Mouse (Mus musculus) lung, embryonic 15.5 days (tissue): Measurements from ENCODE around the gene Srsf3. TPM values are rescaled to one million over a fixed set of nuclear protein-coding genes. Genes with fewer than 3 reads are reported as not detected.
A peak's percentile ranks its signal among the peaks of the same experiment; 100 is the strongest.
"Not testable (repeated sequence)": the region's sequence is repeated elsewhere in the genome, so short reads cannot be mapped to it uniquely, and the experiment has no call there.

ENCODE experiments used
- ATAC-seq: fragments of 200-750 bp; cut with Nextera tagmentation; 2 replicates; pipeline ENCODE4 v1.8.0; 2017; ENCODE audit warnings: moderate number of reproducible peaks, borderline replicate concordance; ENCODE audit not compliant: low FRiP score, low TSS enrichment; ENCODE audit errors: extremely low read depth
- H3K27ac ChIP-seq: fragments of 300-500 bp; sonication (generic); 2 replicates; pipeline ENCODE4 v1.5.1; 2015; ENCODE audit warnings: moderate library complexity, mild to moderate bottlenecking, inconsistent platforms
- H3K27me3 ChIP-seq: fragments of 300-500 bp; sonication (generic); 2 replicates; pipeline ENCODE4 v1.6.1; 2015; ENCODE audit warnings: inconsistent platforms
- H3K36me3 ChIP-seq: fragments of 300-500 bp; sonication (generic); 2 replicates; pipeline ENCODE4 v1.6.1; 2015; ENCODE audit warnings: inconsistent platforms
- H3K4me1 ChIP-seq: fragments of 300-500 bp; sonication (generic); 2 replicates; pipeline ENCODE4 v1.6.1; 2015; ENCODE audit warnings: inconsistent platforms
- H3K4me2 ChIP-seq: fragments of 300-500 bp; sonication (generic); 2 replicates; pipeline ENCODE4 v1.6.1; 2015; ENCODE audit warnings: inconsistent platforms, mild to moderate bottlenecking, moderate library complexity
- H3K4me3 ChIP-seq: fragments of 300-500 bp; sonication (generic); 2 replicates; pipeline ENCODE4 v1.5.1; 2015; ENCODE audit warnings: mild to moderate bottlenecking, inconsistent platforms
- H3K9ac ChIP-seq: fragments of 300-500 bp; sonication (generic); 2 replicates; pipeline ENCODE4 v1.6.1; 2015; ENCODE audit warnings: inconsistent platforms
- H3K9me3 ChIP-seq: fragments of 300-500 bp; sonication (generic); 2 replicates; pipeline ENCODE4 v1.6.1; 2016; ENCODE audit warnings: inconsistent platforms
- WGBS: fragments of 180-500 bp; shearing (Covaris S2); methylation state at CpG from one replicate; pipeline ENCODE4 v1.1.7; 2015; 5-methylcytosine and 5-hydroxymethylcytosine counted together
- polyA plus RNA-seq: library from polyadenylated mRNA; unstranded; fragments of >200 nt; fragmentation: Nextera tagmentation; extraction: Ambion mirVana; gene quantifications from 2 replicates; pipeline ENCODE4 v1.2.1, GENCODE M21; 2015

Gene Srsf3
- polyA plus RNA-seq, 1 experiment from 2014 or later: 642 TPM

DNA sequence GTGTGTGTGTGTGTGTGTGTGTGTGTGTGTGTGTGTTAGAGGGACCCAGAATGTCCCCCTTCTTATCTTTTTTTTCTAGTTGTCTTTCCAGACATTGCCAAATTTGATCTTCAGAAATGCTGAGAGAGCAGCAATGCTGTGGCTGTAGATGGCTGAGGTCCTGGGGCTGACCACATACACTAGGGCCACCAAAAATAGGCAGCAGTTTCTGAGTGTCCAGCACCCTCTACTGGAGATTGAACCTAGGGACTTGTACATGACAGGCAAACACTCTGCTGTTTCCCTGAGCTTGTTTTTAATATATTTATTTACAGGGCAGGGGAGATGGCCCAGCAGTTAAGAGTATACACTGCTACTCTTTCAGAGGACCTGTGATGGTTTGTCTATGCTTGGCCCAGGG is 12.0 kb upstream of the Srsf3 start:
- Histone ChIP-seq H3K4me2 (no peak overlapping the region), H3K9ac (no peak overlapping the region), H3K27ac (no peak overlapping the region), H3K36me3 (no peaks in the 10 kb centered on the region), H3K4me1 (peaks cover 21% of the 10 kb centered on the region), H3K4me3 (no peak overlapping the region), H3K9me3 (no peaks in the 10 kb centered on the region), H3K27me3 (no peaks in the 10 kb centered on the region)
- 0 out of 2 replicates have a peak, but pooled peaks have one; percentile 56 for ATAC-seq

DNA sequence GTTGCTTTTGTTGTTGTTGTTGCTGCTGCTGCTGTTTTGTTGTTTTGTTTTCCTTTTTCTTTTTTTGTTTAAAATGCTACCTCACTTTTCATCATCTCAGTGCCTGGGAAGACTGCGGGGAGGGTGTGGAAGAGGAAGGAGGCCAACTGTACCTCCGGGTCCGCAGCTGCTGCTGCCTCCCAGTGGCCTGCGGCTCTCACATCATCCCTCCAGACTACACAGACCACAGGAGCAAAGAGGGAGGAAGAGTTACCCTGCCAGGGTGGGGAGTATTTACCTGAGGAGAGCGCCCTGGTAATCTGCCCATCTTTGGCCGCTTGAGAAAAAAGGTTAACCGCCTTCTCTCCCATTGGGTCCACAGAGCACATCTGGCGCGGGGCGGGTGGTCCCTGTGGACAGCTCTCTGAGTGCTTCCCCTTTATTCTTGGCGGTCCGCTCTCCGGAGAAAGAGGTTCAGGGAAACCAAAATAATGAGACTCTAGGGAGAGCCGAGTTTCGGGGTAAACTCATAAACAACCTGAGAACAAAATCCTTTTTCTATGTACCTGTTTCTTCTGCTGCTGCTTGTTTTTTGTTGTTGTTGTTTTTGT is 10.1 kb upstream of the Srsf3 start:
- ATAC-seq: no peak
- Histone ChIP-seq H3K27ac (no peak overlapping the region), H3K4me3 (no peak overlapping the region), H3K9me3 (no peaks in the 10 kb centered on the region), H3K27me3 (no peaks in the 10 kb centered on the region), H3K36me3 (no peaks in the 10 kb centered on the region), H3K4me1 (peaks cover 39% of the 10 kb centered on the region), H3K9ac (no peak overlapping the region), H3K4me2 (peak overlapping the region; percentile 36)
- 23% methylated on average over 15 of the region's 15 CpGs for WGBS

DNA sequence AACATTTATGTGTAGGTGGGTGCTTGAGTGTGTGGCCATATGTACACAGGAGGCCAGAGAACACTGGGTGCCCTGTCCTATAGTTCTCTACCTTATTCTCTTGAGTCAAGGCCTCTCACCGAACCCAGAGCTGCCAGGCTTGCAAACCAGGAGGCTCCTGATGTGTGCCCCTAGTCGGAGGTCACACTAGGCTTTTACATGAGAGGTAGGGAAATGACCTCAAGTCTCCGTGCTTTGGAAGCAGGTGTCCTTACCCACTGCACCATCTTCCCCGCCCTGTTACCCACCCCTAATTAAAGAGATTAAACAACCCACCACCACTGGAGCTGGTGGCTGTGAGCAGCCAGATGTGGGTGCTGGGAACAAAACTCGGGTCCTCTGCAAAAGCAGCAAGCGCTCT is 9.1 kb upstream of the Srsf3 start:
- peaks cover 41% of the 10 kb centered on the region for H3K4me1 ChIP-seq
- H3K4me3 ChIP-seq: no peak overlapping the region
- H3K9ac ChIP-seq: no peak overlapping the region
- ATAC-seq: no peak
- H3K27ac ChIP-seq: no peak overlapping the region
- no peak overlapping the region for H3K4me2 ChIP-seq
- no peaks in the 10 kb centered on the region for H3K9me3 ChIP-seq
- no peaks in the 10 kb centered on the region for H3K27me3 ChIP-seq
- H3K36me3 ChIP-seq: no peaks in the 10 kb centered on the region
- WGBS: 87% methylated on average over 6 of the region's 6 CpGs

DNA sequence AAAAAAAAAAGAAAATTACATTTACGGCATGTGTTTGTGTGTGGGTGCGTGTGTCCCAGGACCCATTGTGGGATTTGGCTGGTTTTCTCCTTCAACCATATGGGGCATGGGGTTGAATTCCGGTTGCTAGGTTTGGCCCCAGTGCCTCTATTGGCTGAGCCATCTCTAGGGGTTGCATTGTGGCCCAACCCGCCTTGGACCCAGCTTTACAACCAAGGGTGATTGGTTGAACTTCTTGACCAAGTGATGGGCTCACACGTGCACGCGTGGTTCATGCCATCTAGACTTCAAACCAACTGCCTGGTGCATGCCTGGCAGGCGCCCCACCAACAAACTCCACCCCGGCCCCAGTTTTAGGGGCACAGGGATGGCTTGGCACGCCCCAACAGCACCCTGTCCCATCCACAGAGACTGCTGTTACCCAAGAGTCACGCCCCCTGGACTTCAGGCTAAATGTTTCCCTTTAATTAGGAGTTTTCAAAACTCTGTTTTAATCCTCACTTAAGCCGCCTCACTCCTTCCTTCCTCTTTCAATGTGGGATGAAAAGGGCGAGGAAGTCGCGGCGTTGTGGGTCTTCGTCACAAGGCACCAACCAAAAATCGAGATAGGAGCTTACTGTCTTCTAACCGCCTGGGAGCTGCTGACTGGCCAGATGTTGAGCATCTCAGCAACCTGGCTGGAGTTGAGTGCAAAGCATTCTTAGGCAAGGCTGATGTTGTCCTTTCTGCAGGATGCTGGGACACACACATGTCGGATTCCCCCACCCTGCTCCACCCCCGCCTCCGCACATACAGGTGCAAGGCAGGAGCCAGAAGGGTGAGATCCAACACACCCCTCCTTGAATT is 8.2 kb upstream of the Srsf3 start:
- 73% methylated on average over 22 of the region's 22 CpGs for WGBS
- Histone ChIP-seq H3K4me1 (peaks cover 41% of the 10 kb centered on the region), H3K9me3 (no peaks in the 10 kb centered on the region), H3K27me3 (no peaks in the 10 kb centered on the region), H3K4me2 (peak overlapping the region; percentile 6; the same call in 1 of the 2 replicates), H3K27ac (peak overlapping the region; percentile 83), H3K36me3 (no peaks in the 10 kb centered on the region), H3K9ac (no peak overlapping the region), H3K4me3 (no peak overlapping the region)
- no peak for ATAC-seq

DNA sequence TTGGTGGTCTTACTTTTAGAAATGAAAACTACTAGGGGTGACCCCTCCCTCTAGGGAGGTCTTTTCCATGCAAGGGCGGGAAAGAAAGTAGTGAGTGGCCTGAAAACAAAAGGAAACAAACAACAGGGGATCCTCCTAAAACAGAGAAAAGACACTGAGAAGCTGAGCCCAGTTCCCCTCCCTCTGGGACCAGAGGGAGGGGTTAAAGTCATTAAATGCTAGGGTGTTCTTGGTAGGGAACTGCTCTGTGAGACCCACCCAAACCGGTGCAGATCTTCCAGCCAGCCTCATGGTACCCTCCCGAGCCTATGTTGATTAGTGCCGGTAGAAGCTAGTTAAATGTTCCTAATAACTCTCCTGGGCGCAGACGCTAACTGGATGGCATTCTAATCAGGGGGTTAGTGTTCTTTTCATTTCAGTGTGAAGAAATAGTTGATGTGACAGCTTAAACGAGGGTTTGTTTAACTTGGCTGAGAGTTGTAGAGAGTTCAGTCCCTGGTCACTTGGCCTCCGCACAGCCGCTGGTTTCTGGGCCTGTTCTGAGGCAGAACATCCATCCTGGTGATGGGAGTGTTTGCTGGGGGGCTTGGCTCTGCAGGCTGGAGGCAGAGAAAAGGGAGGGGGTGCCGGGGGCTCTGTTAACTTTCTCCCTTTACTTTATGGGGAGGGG is 7.4 kb upstream of the Srsf3 start:
- 20% methylated on average over 10 of the region's 10 CpGs for WGBS
- peak overlapping the region; percentile 83 for H3K27ac ChIP-seq

DNA sequence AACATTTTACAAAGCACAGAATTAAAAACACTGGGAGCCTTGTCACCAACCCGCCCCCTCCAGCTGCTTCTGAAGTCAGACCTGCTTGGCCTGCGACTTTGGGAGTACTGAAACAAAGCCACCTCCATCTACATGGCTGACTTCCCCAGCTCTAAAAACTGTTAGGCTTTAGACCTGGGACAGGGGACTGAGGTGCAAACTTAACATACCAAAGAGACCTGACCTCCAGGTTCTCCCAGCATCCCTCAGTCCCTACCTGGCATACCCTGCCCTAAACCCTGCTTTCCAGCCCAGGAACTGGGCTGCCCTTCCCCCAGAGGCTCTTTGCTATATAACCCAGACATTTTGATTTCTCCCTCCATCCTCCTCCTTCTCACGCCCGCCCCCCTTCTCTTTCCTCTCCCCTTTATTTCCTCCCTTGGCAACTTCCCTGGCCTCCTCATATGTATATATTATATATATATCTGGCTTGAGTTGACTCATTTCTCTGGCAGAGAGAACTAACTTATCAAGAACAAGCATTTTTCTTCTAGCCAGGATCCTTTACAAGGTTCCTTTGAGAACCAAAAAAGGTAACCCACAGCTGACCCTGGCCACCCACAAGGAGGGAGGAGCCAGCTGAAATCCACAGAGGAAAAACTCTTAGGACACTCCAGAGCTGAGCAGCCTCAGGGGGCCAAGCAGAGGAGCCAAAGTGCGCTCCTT is 5.6 kb upstream of the Srsf3 start:
- H3K27ac ChIP-seq: peak overlapping the region; percentile 83
- 0 out of 2 replicates have a peak overlapping the region, but pooled peaks have one; percentile 1 for H3K9ac ChIP-seq
- no peaks in the 10 kb centered on the region for H3K9me3 ChIP-seq
- peaks cover 47% of the 10 kb centered on the region for H3K4me1 ChIP-seq
- H3K4me3 ChIP-seq: no peak overlapping the region
- peak; percentile 65 for ATAC-seq
- H3K27me3 ChIP-seq: no peaks in the 10 kb centered on the region
- 26% methylated on average over 5 of the region's 5 CpGs for WGBS
- no peaks in the 10 kb centered on the region for H3K36me3 ChIP-seq
- H3K4me2 ChIP-seq: no peak overlapping the region

More for the DNA sequence above, 7.4 kb upstream of the Srsf3 start:
- no peaks in the 10 kb centered on the region for H3K36me3 ChIP-seq
- ATAC-seq: peak; percentile 50; the same call in 1 of the 2 replicates
- peak overlapping the region; percentile 6; the same call in 1 of the 2 replicates for H3K4me2 ChIP-seq
- H3K9ac ChIP-seq: no peak overlapping the region
- H3K27me3 ChIP-seq: no peaks in the 10 kb centered on the region
- no peaks in the 10 kb centered on the region for H3K9me3 ChIP-seq
- no peak overlapping the region for H3K4me3 ChIP-seq
- H3K4me1 ChIP-seq: peaks cover 41% of the 10 kb centered on the region

DNA sequence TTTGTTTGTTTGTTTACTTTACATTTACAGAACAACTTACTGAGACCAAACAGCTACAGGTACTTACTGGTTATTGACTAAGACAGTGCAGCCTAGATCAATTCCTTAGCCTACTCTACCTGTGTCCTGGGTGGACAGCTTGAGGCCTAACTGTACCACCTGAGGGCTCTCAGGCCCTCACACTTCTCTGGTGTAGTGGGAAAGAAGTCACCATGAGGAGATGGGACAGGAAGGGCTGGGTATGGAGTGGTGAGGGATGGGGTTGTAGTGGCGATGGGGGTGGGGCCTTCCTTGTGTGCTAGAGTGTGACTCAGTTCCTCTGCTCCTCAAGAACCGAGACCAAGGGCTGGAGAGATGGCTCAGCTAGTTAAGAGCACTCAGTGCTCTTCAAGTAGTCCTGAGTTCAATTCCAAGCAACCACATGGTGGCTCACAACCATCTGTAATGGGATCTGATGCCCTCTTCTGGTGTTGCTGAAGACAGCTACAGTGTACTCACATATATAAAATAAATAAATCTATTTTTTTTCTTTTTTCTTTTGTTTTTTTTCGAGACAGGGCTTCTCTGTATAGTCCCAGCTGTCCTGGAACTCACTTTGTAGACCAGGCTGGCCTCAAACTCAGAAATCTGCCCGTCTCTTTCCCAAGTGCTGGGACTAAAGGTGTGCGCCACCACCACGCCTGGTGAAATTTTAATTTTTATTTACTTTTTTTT is 1.9 kb upstream of the Srsf3 start:
- H3K27ac ChIP-seq: no peak overlapping the region
- H3K36me3 ChIP-seq: 0 out of 2 replicates have a peak, but pooled peaks cover under 1% of the 10 kb centered on the region
- ATAC-seq: no peak
- H3K4me2 ChIP-seq: no peak overlapping the region
- no peaks in the 10 kb centered on the region for H3K9me3 ChIP-seq
- H3K27me3 ChIP-seq: no peaks in the 10 kb centered on the region
- H3K9ac ChIP-seq: no peak overlapping the region
- peaks cover 32% of the 10 kb centered on the region for H3K4me1 ChIP-seq
- H3K4me3 ChIP-seq: no peak overlapping the region
- WGBS: 81% methylated on average over 6 of the region's 6 CpGs

DNA sequence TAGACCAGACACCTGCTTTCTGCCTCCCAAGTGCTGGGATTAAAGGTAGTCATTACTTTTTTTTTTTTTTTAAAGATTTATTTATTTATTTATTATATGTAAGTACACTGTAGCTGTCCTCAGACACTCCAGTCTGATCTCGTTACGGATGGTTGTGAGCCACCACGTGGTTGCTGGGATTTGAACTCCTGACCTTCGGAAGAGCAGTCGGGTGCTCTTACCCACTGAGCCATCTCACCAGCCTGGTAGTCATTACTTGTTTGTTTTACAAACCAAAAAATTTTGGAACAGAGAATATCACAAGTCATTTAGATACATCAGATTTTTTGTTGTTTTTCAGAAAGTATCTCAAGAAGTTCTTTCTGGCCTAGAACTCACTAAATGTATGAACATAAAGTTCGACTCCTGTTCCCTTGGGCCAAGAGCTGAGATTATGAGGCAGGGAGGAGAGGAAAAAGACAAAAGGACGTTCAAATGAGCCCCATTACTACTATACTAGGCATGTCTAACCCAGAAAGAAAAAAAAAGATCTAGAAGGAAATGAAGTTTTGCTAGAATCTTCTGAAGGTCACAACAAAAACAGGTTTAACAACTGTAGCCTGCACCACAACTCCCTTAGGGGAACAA is 1.2 kb upstream of the Srsf3 start:
- not testable (repeated sequence) for H3K9me3 ChIP-seq, ATAC-seq, H3K36me3 ChIP-seq, H3K27me3 ChIP-seq
- Histone ChIP-seq H3K4me1 (peaks cover 29% of the 10 kb centered on the region), H3K4me3 (peak overlapping the region; percentile 63), H3K4me2 (peak overlapping the region; percentile 61), H3K9ac (peak overlapping the region; percentile 91), H3K27ac (peak overlapping the region; percentile 98)
- WGBS: 50% methylated on average over 7 of the region's 7 CpGs

DNA sequence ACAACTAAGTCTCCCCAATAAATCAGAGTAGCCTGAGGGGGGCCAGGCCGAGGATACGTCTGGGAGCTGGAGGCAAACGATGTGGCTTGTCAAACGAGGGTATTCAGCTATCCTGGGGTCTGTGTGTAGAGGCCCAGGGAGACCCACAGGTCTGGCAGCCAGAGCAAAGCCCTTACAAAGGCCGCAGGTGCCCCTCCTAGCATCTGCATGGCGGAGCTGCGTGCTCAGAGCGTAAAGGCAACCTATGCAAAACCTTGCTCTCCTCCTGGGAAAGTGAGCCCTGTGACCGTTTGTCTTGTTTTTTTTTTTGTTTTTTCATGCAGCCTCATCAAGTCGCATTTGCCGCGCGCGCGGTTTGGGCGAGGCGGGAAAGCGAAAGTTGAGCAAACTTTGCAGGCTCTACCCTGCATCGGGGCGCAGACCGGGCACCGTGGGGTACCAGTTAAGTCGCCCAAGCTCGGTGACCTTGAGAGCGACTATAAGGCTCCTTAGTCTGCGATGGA is 606 bp upstream of the Srsf3 start:
- peaks cover 29% of the 10 kb centered on the region for H3K4me1 ChIP-seq
- peaks cover 9% of the 10 kb centered on the region for H3K36me3 ChIP-seq
- WGBS: under 1% methylated on average over 26 of the region's 26 CpGs
- ATAC-seq: no peak
- peak overlapping the region; percentile 98 for H3K27ac ChIP-seq
- H3K4me3 ChIP-seq: peak overlapping the region; percentile 63
- no peaks in the 10 kb centered on the region for H3K9me3 ChIP-seq
- peak overlapping the region; percentile 61 for H3K4me2 ChIP-seq
- no peaks in the 10 kb centered on the region for H3K27me3 ChIP-seq
- peak overlapping the region; percentile 91 for H3K9ac ChIP-seq

DNA sequence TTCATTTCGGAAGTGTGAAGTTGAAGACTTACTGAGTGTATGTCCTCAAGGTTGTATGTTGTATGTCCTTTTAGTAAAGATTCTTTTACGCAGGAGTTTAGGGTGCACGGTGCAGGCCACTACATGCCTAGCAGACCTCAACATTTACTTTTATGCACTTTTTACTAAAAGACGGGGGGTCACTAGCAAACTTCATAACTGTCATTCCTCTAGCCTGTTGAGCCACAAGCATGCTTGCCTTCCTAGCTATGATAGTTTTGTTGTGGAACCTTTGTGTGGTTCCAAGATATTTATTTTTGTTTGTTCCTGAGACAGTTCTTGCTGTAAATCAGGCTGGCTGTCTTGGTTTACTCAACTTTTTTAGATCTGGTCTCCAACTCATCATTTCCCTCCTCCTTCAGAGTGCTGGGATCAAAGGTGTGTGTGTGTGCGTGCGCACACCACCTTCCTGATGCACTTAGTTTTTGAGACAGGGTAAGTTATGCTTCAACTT is 1.2 kb downstream of the Srsf3 start:
- ATAC-seq: no peak
- peak overlapping the region; percentile 93 for H3K9ac ChIP-seq

More for the DNA sequence above, 1.2 kb downstream of the Srsf3 start:
- Histone ChIP-seq H3K4me3 (peak overlapping the region; percentile 63), H3K9me3 (no peaks in the 10 kb centered on the region), H3K27ac (0 out of 2 replicates have a peak overlapping the region, but pooled peaks have one; percentile 98), H3K4me1 (peaks cover 30% of the 10 kb centered on the region), H3K4me2 (peak overlapping the region; percentile 78), H3K27me3 (no peaks in the 10 kb centered on the region), H3K36me3 (peaks cover 25% of the 10 kb centered on the region)
- WGBS: under 1% methylated on average over 6 of the region's 6 CpGs
